ENCODE assay signal across 8 mouse cellular contexts in the genomic region with DNA sequence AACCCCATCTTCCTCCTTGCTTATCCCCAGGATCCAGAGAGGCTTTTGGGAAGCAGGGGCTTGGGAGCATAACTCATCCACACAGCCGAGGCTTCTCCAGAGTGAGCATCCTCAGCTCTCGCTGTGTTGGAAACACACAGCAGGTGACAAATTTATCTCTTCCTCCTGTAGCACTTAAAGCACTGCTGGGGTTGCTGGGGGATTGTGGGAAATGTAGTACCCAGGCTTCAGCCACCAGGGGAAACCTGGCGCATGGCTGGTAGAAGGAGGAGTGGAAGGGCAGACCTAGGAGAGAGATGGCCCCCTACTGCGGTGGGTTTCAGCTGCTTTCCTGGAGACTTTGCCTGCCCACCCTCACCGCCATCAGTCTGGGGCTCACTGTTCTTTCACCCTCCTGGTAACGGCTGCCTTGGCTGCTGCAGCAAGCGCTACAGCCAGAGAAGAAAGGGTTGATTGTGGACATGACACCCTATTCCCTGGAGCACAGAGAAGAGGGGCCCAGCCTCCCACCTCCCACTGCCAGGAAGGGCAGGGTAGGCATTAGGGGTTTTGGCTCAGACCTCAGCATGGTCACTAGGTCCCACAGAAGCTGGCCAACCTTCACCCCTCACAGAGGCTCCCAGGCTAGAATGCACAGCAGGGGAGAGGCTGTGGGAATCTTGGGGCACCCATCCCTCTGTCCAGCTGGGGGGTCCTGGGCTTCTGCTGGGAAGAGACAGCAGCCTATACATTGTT. TPM values are rescaled to one million over a fixed set of nuclear protein-coding genes. Genes with fewer than 3 reads are reported as not detected.
A peak's percentile ranks its signal among the peaks of the same experiment; 100 is the strongest.
DNase-seq lines count a peak whose midpoint lies in the region; ATAC-seq and TF ChIP-seq lines count a peak whose summit lies in the region.

No protein-coding gene starts in this region.

- H3K4me2 ChIP-seq in forebrain, embryonic 13.5 days: peak overlapping the region; percentile 33
- H3K4me2 ChIP-seq in liver, embryonic 14.5 days (ENCODE audit: low read depth): no peak overlapping the region

- H3K9ac ChIP-seq in forebrain, embryonic 13.5 days: no peak overlapping the region
- no peak overlapping the region for H3K9ac ChIP-seq in liver, embryonic 14.5 days (replicated peaks)

- TF ChIP-seq EP300 in liver, embryonic 14.5 days (IDR thresholded peaks at IDR 0.05; ENCODE audit: low read depth): no peak

- H3K27ac ChIP-seq in forebrain, embryonic 13.5 days: no peak overlapping the region
- no peak overlapping the region for H3K27ac ChIP-seq in liver, embryonic 14.5 days
- H3K27ac ChIP-seq in gastrocnemius, adult 2 months: no peak overlapping the region

- peak overlapping the region; percentile 64 for H3K4me3 ChIP-seq in E14TG2a.4 (replicated peaks; ENCODE audit: low read length)
- H3K4me3 ChIP-seq in forebrain, embryonic 13.5 days: no peak overlapping the region
- H3K4me3 ChIP-seq in liver, embryonic 14.5 days (ENCODE audit: insufficient read depth in 1 of 2, low read depth in 2 of 2, low read length in 2 of 2): no peak overlapping the region
- H3K4me3 ChIP-seq in gastrocnemius, adult 2 months: no peak overlapping the region

- TF ChIP-seq CTCF in E14TG2a.4 (conservative IDR thresholded peaks at IDR 0.05; ENCODE audit: low read length): peak; percentile 53
- TF ChIP-seq CTCF in liver, embryonic 14.5 days (IDR thresholded peaks at IDR 0.05; ENCODE audit: low read depth): peak; percentile 58
- TF ChIP-seq CTCF in gastrocnemius, adult 2 months (IDR thresholded peaks at IDR 0.05): no peak; the same call in 1 of the 2 replicates

- no peaks in the 10 kb centered on the region for H3K36me3 ChIP-seq in E14TG2a.4 (ENCODE audit: insufficient read depth, low read length)
- no peaks in the 10 kb centered on the region for H3K36me3 ChIP-seq in forebrain, embryonic 13.5 days (ENCODE audit: poor library complexity, severe bottlenecking)
- H3K36me3 ChIP-seq in liver, embryonic 14.5 days (replicated peaks; ENCODE audit: control insufficient read depth, insufficient read depth, low read depth): no peaks in the 10 kb centered on the region

- H3K27me3 ChIP-seq in E14TG2a.4 (ENCODE audit: insufficient read depth, low read length): peaks cover 18% of the 10 kb centered on the region
- H3K27me3 ChIP-seq in forebrain, embryonic 13.5 days: no peaks in the 10 kb centered on the region
- no peaks in the 10 kb centered on the region for H3K27me3 ChIP-seq in liver, embryonic 14.5 days (ENCODE audit: control insufficient read depth, insufficient read depth, low read length)

- 25% methylated on average over 7 of the region's 7 CpGs for whole genome bisulfite sequencing in forebrain, embryonic 13.5 days
- WGBS in liver, embryonic 14.5 days (ENCODE audit: insufficient replicate concordance): 44% methylated on average over 7 of the region's 7 CpGs

- H3K9me3 ChIP-seq in E14TG2a.4 (ENCODE audit: low read length): no peaks in the 10 kb centered on the region
- no peaks in the 10 kb centered on the region for H3K9me3 ChIP-seq in forebrain, embryonic 13.5 days (replicated peaks)
- H3K9me3 ChIP-seq in liver, embryonic 14.5 days (ENCODE audit: control insufficient read depth, low read length): no peaks in the 10 kb centered on the region

- peaks cover 10% of the 10 kb centered on the region for H3K4me1 ChIP-seq in E14TG2a.4 (replicated peaks; ENCODE audit: low read depth, low read length)
- peaks cover 33% of the 10 kb centered on the region for H3K4me1 ChIP-seq in forebrain, embryonic 13.5 days
- peaks cover 0 to 4% of the 10 kb centered on the region in 2 experiments; a peak in 2 of 4 replicates for H3K4me1 ChIP-seq in liver, embryonic 14.5 days (replicated peaks; ENCODE audit: control insufficient read depth in 2 of 2, insufficient read depth in 2 of 2, low read length in 1 of 2)

- intact Hi-C loops in gastrocnemius, adult 2 months (cut with DNase I): no loop called here

- DNase-seq in frontal cortex, postnatal 25 days (ENCODE audit: low spot score in 2 of 2): no peak
- DNase-seq in liver, embryonic 14.5 days (ENCODE audit: low read depth in 3 of 3, low spot score in 3 of 3): no peak
- DNase-seq in thymus, postnatal 0 days (ENCODE audit: low spot score): peak; percentile 41
- no peak for DNase-seq in cerebellum, adult 18-20 months
- no peak for DNase-seq in gastrocnemius, adult 2 months

- ATAC-seq in frontal cortex, adult (ENCODE audit: low TSS enrichment): peak; percentile 98
- ATAC-seq in forebrain, embryonic 13.5 days: peak; percentile 41; the same call in 1 of the 2 replicates
- no peak for ATAC-seq in liver, embryonic 14.5 days (ENCODE audit: insufficient read depth)

RNA-seq across cellular contexts. Expression of a gene that starts 3.1 kb away (rescaled TPM):
- 1.3 and 3.1 TPM in 2 replicates for polyA plus RNA-seq in forebrain, embryonic 13.5 days (2015; fragmentation: Nextera tagmentation; extraction: Ambion mirVana)
- 1.6 and 1.7 TPM in 2 replicates for polyA plus RNA-seq in liver, embryonic 14.5 days (2012; rRNA removed)
- 1.9 and 2.1 TPM in 2 replicates for polyA plus RNA-seq in liver, embryonic 14.5 days (2014; fragmentation: Nextera tagmentation; extraction: Ambion mirVana)
- polyA plus RNA-seq in thymus, postnatal 0 days (2015; fragmentation: Nextera tagmentation; extraction: Ambion mirVana): 1.1 and 1.6 TPM in 2 replicates
- 10 to 100 TPM; 19.5 to 66.5 TPM for total RNA-seq in gastrocnemius, adult 2 months (2021)

RNA-seq across cellular contexts. Expression of a gene that starts 16.5 kb away (rescaled TPM):
- polyA plus RNA-seq in forebrain, embryonic 13.5 days (2015; fragmentation: Nextera tagmentation; extraction: Ambion mirVana): 2.3 and 3.3 TPM in 2 replicates
- 0.11 and 0.23 TPM in 2 replicates for polyA plus RNA-seq in liver, embryonic 14.5 days (2012; rRNA removed)
- polyA plus RNA-seq in liver, embryonic 14.5 days (2014; fragmentation: Nextera tagmentation; extraction: Ambion mirVana): not detected in 2 replicates
- polyA plus RNA-seq in thymus, postnatal 0 days (2015; fragmentation: Nextera tagmentation; extraction: Ambion mirVana): 0.12 and 0.42 TPM in 2 replicates
- under 1 TPM in 1 of 2 experiments, not detected in 1; 0.13 TPM for total RNA-seq in gastrocnemius, adult 2 months (2021)
